Mouse (Mus musculus) intestine, embryonic 16.5 days (tissue): ENCODE data around the gene Sema4g. TPM values are rescaled to one million over a fixed set of nuclear protein-coding genes. Genes with fewer than 3 reads are reported as not detected.

Experiments used
- ATAC-seq: fragments of 200-750 bp; cut with Nextera tagmentation; 2 replicates; pipeline ENCODE4 v1.8.0; 2017; ENCODE audit warnings: moderate TSS enrichment, moderate library complexity
- H3K27ac ChIP-seq: fragments of 300-500 bp; sonication (generic); 2 replicates; pipeline ENCODE4 v1.5.1; 2014; ENCODE audit warnings: mild to moderate bottlenecking, low read length
- H3K27me3 ChIP-seq: fragments of 300-500 bp; sonication (generic); replicated peaks from 2 replicates; pipeline ENCODE4 v1.6.1; 2014; ENCODE audit warnings: low read length, control low read depth, mixed read lengths; ENCODE audit not compliant: control insufficient read depth, insufficient read depth
- H3K36me3 ChIP-seq: fragments of 300-500 bp; sonication (generic); 2 replicates; pipeline ENCODE4 v1.6.1; 2014; ENCODE audit warnings: low read length, control low read depth; ENCODE audit not compliant: control insufficient read depth, insufficient read depth
- H3K4me1 ChIP-seq: fragments of 300-500 bp; sonication (generic); 2 replicates; pipeline ENCODE4 v1.6.1; 2014; ENCODE audit warnings: low read length, control low read depth, mixed read lengths; ENCODE audit not compliant: control insufficient read depth, insufficient read depth
- H3K4me2 ChIP-seq: fragments of 300-500 bp; sonication (generic); 2 replicates; pipeline ENCODE4 v1.6.1; 2014; ENCODE audit warnings: low read depth, low read length, control low read depth
- H3K4me3 ChIP-seq: fragments of 300-500 bp; sonication (generic); 2 replicates; pipeline ENCODE4 v1.5.1; 2014; ENCODE audit warnings: mild to moderate bottlenecking, low read length
- H3K9ac ChIP-seq: fragments of 300-500 bp; sonication (generic); 2 replicates; pipeline ENCODE4 v1.6.1; 2014; ENCODE audit warnings: low read depth, low read length
- H3K9me3 ChIP-seq: fragments of 300-500 bp; sonication (generic); 2 replicates; pipeline ENCODE4 v1.6.1; 2016; ENCODE audit warnings: low read length, control low read depth; ENCODE audit not compliant: control insufficient read depth
- WGBS: fragments of 180-500 bp; shearing (Covaris S2); extraction: QIAGEN DNeasy Blood & Tissue Kit; methylation state at CpG from one replicate; pipeline ENCODE4 v1.1.7; 2014; 5-methylcytosine and 5-hydroxymethylcytosine counted together
- polyA plus RNA-seq: library from polyadenylated mRNA; unstranded; fragments of >200 nt; fragmentation: Nextera tagmentation; extraction: Ambion mirVana; gene quantifications from 2 replicates; pipeline ENCODE4 v1.2.1, GENCODE M21; 2015

The Sema4g gene
- polyA plus RNA-seq, 1 experiment from 2014 or later, result 21.1 TPM

DNA sequence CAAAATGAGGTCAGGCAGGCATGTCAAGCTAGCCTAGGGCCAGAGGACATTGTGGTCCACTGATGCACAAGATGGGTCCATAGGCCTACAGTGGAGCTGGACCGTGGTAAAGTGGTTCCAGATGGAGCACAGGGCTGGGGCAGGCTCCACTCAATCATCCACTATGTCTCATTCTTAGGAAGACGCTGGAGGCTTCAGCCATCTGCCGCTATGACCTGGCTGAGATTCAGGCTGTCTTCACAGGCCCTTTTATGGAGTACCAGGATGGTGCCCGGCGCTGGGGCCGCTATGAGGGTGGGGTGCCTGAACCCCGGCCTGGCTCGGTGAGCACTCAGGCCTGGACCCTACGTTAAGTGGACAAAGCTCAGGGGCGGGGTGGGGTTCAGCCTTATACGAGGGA, 8.9 kb downstream of the Sema4g start:
- no peak overlapping the region for H3K4me2 ChIP-seq
- no peak overlapping the region for H3K9ac ChIP-seq
- H3K4me1 ChIP-seq, result no peaks in the 10 kb centered on the region
- no peaks in the 10 kb centered on the region for H3K27me3 ChIP-seq
- 84% methylated on average over 11 of the region's 11 CpGs for WGBS
- H3K4me3 ChIP-seq, result no peak overlapping the region
- H3K9me3 ChIP-seq, result no peaks in the 10 kb centered on the region
- H3K27ac ChIP-seq, result no peak overlapping the region
- H3K36me3 ChIP-seq, result peaks cover 17% of the 10 kb centered on the region; the same call in 1 of the 2 replicates
- ATAC-seq, result no peak

GRCm38 (mm10) chr19:44999647-45000046, 10.7 kb downstream of the Sema4g start:
- ATAC-seq, result no peak
- WGBS, result 87% methylated on average over 8 of the region's 8 CpGs
- Histone ChIP-seq H3K4me1 (no peaks in the 10 kb centered on the region), H3K27ac (no peak overlapping the region), H3K4me2 (no peak overlapping the region), H3K4me3 (no peak overlapping the region), H3K27me3 (no peaks in the 10 kb centered on the region), H3K36me3 (peaks cover 24% of the 10 kb centered on the region), H3K9me3 (no peaks in the 10 kb centered on the region), H3K9ac (no peak overlapping the region)

DNA sequence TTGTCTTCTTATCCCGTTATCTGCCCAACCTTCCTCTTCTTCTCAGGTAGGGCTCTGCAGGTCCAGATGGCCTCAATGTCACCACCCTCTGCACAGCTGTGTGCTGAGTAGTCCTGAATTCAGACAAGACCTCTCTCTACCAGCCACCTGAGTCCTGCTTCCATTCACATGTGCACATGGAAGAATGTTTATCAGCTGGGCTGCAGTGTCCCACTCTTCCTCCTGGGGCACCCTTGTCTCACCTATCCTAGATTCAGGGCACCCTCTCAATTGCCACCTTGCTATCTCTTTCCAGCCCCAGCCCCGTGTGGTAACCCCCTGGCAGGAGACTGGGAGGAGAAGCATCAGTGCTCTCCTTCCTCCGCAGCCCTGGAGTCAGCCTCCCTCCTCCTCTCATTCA, 13.4 kb downstream of the Sema4g start:
- 57% methylated on average over 3 of the region's 3 CpGs for WGBS
- ATAC-seq, result no peak
- no peak overlapping the region for H3K4me3 ChIP-seq
- no peak overlapping the region for H3K4me2 ChIP-seq
- H3K4me1 ChIP-seq, result peaks cover 13% of the 10 kb centered on the region
- H3K9ac ChIP-seq, result no peak overlapping the region
- no peaks in the 10 kb centered on the region for H3K9me3 ChIP-seq
- peaks cover 24% of the 10 kb centered on the region for H3K36me3 ChIP-seq
- no peak overlapping the region for H3K27ac ChIP-seq
- no peaks in the 10 kb centered on the region for H3K27me3 ChIP-seq

GRCm38 (mm10) chr19:45003740-45004516, 15.0 kb downstream of the Sema4g start:
- H3K27me3 ChIP-seq, result no peaks in the 10 kb centered on the region
- ATAC-seq, result no peak
- peaks cover 12% of the 10 kb centered on the region; the same call in 1 of the 2 replicates for H3K36me3 ChIP-seq
- no peak overlapping the region for H3K4me2 ChIP-seq
- 81% methylated on average over 7 of the region's 7 CpGs for WGBS
- no peak overlapping the region for H3K4me3 ChIP-seq
- H3K9me3 ChIP-seq, result no peaks in the 10 kb centered on the region
- no peak overlapping the region for H3K27ac ChIP-seq
- H3K4me1 ChIP-seq, result peaks cover 19% of the 10 kb centered on the region
- H3K9ac ChIP-seq, result no peak overlapping the region

DNA sequence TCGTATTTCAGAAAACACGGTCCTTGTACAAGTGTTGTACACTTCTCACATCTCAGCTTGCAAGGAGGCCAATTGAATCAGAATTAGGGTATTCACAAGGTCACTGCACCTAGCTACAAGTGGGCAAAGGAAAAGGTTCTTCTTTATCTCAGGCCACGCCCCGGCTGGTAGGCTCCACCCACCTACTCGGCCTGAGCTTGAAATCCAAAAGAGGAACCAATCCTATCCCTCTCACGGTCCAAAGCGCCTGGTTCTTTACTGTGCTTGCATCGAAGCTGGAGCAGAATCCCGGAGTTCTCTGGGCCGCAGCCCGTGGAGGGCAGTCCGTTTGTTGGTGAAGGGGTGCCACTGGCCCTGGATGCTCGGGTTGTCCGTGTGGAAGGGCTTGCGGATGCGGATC, 16.5 kb downstream of the Sema4g start, which contains the start of gene Twnk:
TSS of gene Twnk (plus strand) at position 220 of the 400 bp plus-strand sequence.
- Histone ChIP-seq H3K27ac (peak within 1 kb of the TSS; percentile 82), H3K36me3 (peaks cover 19% of the 10 kb centered on the region), H3K9me3 (no peaks in the 10 kb centered on the region), H3K4me2 (peak within 1 kb of the TSS; percentile 88), H3K4me1 (peaks cover 19% of the 10 kb centered on the region), H3K27me3 (no peaks in the 10 kb centered on the region), H3K4me3 (peak within 1 kb of the TSS; percentile 68), H3K9ac (peak within 1 kb of the TSS; percentile 69)
- 10% methylated on average over 16 of the region's 16 CpGs for WGBS
- ATAC-seq, result peak; percentile 30

DNA sequence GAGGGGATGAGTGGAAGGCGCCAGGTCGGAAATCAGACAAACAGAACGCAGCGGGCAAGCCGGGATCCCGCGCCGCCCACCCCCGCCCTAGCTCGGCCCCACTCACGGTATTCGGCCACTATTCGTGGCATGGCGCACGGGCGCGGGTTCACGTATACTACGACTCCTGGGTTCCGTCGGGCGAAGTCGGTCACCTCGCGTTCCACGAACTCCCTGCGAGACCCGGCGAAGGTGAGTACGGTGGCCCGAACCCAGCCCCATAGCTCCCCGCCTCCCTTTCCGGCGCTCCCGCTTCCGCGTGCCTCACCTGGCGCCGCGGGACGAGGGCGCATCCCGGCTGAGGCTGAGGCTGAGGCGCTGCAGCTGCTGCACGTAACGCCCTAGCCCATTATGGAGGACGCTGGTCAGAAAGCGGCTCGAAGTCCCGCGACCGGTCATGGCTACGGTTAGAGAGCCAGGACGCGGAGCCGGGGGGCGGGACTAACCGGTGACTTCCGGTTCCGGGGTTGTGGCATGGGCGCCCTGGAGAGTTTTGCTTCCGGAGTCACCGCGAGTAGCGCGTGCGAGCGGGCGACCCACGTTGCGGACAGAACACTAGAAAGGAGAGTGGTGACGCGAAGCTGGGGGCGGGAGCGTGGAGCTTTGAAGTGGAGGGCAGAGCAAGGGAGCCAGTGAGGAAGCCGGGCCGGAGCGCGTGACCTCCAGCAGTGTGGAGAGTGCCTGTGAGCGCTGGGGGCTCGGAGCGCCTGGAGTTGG, 17.2 kb downstream of the Sema4g start, which contains the start of gene Mrpl43:
TSS of gene Mrpl43 (minus strand) at position 486 of the 756 bp plus-strand sequence.
- Histone ChIP-seq H3K27ac (peak within 1 kb of the TSS; percentile 82), H3K27me3 (no peaks in the 10 kb centered on the region), H3K36me3 (peaks cover 23% of the 10 kb centered on the region), H3K4me2 (peak within 1 kb of the TSS; percentile 88), H3K9ac (peak within 1 kb of the TSS; percentile 69), H3K4me3 (peak within 1 kb of the TSS; percentile 68), H3K9me3 (no peaks in the 10 kb centered on the region), H3K4me1 (peaks cover 19% of the 10 kb centered on the region)
- under 1% methylated on average over 82 of the region's 82 CpGs for WGBS
- ATAC-seq, result peak; percentile 92

- H3K4me3 ChIP-seq, result peak overlapping the region; percentile 68
- peak overlapping the region; percentile 88 for H3K4me2 ChIP-seq
- WGBS, result 28% methylated on average over 17 of the region's 17 CpGs
- peaks cover 19% of the 10 kb centered on the region for H3K4me1 ChIP-seq
- no peaks in the 10 kb centered on the region for H3K9me3 ChIP-seq
- ATAC-seq, result no peak
- no peaks in the 10 kb centered on the region for H3K27me3 ChIP-seq
- H3K36me3 ChIP-seq, result peaks cover 19% of the 10 kb centered on the region
- H3K27ac ChIP-seq, result peak overlapping the region; percentile 82
- peak overlapping the region; percentile 69 for H3K9ac ChIP-seq
Measured at GRCm38 (mm10) chr19:45007021-45007420, 18.1 kb downstream of the Sema4g start.

- Histone ChIP-seq H3K9me3 (no peaks in the 10 kb centered on the region), H3K4me2 (peak overlapping the region; percentile 88), H3K4me1 (peaks cover 19% of the 10 kb centered on the region), H3K36me3 (peaks cover 19% of the 10 kb centered on the region), H3K27ac (peak overlapping the region; percentile 82), H3K9ac (peak overlapping the region; percentile 69; the same call in 1 of the 2 replicates), H3K27me3 (no peaks in the 10 kb centered on the region), H3K4me3 (peak overlapping the region; percentile 68)
- no peak for ATAC-seq
- WGBS, result 82% methylated on average over 20 of the region's 20 CpGs
Measured at GRCm38 (mm10) chr19:45007425-45008191, 18.7 kb downstream of the Sema4g start.

- Histone ChIP-seq H3K4me2 (no peak overlapping the region), H3K36me3 (peaks cover 13% of the 10 kb centered on the region), H3K9ac (no peak overlapping the region), H3K4me1 (peaks cover 36% of the 10 kb centered on the region), H3K27me3 (no peaks in the 10 kb centered on the region), H3K4me3 (no peak overlapping the region), H3K9me3 (no peaks in the 10 kb centered on the region), H3K27ac (no peak overlapping the region)
- no peak for ATAC-seq
- WGBS, result 85% methylated on average over 4 of the region's 4 CpGs
Measured at GRCm38 (mm10) chr19:45010646-45011045, 21.7 kb downstream of the Sema4g start.
